Comparison of ENCODE assay signal across 17 mouse cellular contexts in the genomic region with DNA sequence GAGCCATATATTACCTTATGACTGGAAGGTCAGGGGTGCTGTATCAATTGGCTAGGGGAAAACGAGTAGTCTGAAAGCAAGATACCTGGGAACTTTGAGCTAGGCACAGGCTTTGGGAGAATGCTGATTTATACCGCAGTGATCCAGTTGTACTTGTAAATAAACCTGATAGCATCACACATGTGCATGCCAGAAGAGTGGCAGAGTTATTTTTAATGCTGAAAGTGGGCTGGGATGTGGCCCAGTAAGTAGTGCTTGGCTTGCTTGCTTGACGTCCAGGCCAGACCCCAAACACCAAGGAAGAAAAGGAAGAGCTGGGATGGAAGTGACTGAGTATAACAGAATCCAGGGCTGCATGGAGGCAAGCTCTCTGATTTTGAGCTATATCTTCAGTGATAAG. TPM values are rescaled to one million over a fixed set of nuclear protein-coding genes. Genes with fewer than 3 reads are reported as not detected.
A peak's percentile ranks its signal among the peaks of the same experiment; 100 is the strongest.
DNase-seq lines count a peak whose midpoint lies in the region; ATAC-seq and TF ChIP-seq lines count a peak whose summit lies in the region.
"Had no signal": no experiment of that assay in that cellular context is flagged by ENCODE, and none has a peak within 500 bp of the region (broad histone marks: within the 10 kb centered on the region; RNA-seq: fewer than 3 reads in every experiment).

No protein-coding gene starts in this region.

- no peak overlapping the region for H3K4me2 ChIP-seq in heart, embryonic 15.5 days
- H3K4me2 ChIP-seq: forebrain, embryonic 13.5 days; hindbrain, embryonic 14.5 days; intestine, embryonic 15.5 days had no signal

- no peak overlapping the region for H3K9ac ChIP-seq in heart, adult 2 months (ENCODE audit: low read depth, low read length)
- no peak overlapping the region for H3K9ac ChIP-seq in heart, embryonic 15.5 days
- H3K9ac ChIP-seq: forebrain, embryonic 13.5 days; forebrain, postnatal 0 days; hindbrain, embryonic 14.5 days; intestine, embryonic 15.5 days had no signal

- peak; percentile 71 for DNase-seq in gastrocnemius, adult 18-20 months (ENCODE audit: low spot score)
- DNase-seq in gastrocnemius, postnatal 36 days: no peak
- peak; percentile 19 to 27 for DNase-seq in heart, adult 2 months
- DNase-seq in heart, postnatal 36 days: no peak
- no peak for DNase-seq in heart, postnatal 25 days (ENCODE audit: low spot score)
- no peak for DNase-seq in kidney, postnatal 25 days
- DNase-seq: adrenal gland, postnatal 10 days; cerebellum, adult 11-12 months; cerebellum, adult 9-11 months; forebrain, postnatal 0 days; kidney, adult 18-20 months had no signal

- TF ChIP-seq EP300 in heart, adult 2 months (IDR thresholded peaks at IDR 0.05; ENCODE audit: insufficient read depth, low read depth, low read length): no peak

- no peaks in the 10 kb centered on the region for H3K27me3 ChIP-seq in heart, adult 2 months (ENCODE audit: control insufficient read depth, insufficient read depth, low read length)
- no peaks in the 10 kb centered on the region for H3K27me3 ChIP-seq in heart, embryonic 15.5 days
- H3K27me3 ChIP-seq: forebrain, embryonic 13.5 days; intestine, embryonic 15.5 days had no signal

- H3K4me3 ChIP-seq in heart, adult 2 months: no peak overlapping the region
- H3K4me3 ChIP-seq in heart, embryonic 15.5 days: no peak overlapping the region
- H3K4me3 ChIP-seq: embryonic facial prominence, embryonic 10.5 days; forebrain, embryonic 13.5 days; hindbrain, embryonic 10.5 days; intestine, embryonic 15.5 days had no signal

- ATAC-seq in heart, embryonic 15.5 days (replicated peaks; ENCODE audit: insufficient number of reproducible peaks, insufficient read depth, low FRiP score, low read depth): no peak
- ATAC-seq: forebrain, embryonic 13.5 days; forebrain, postnatal 0 days; intestine, embryonic 15.5 days had no signal

- WGBS in heart, adult 2 months: 27% methylated on average over 3 of the region's 3 CpGs
- WGBS in heart, embryonic 15.5 days: 30% methylated on average over 3 of the region's 3 CpGs

- H3K4me1 ChIP-seq in heart, adult 2 months (ENCODE audit: control insufficient read depth, insufficient read depth, low read length): peaks cover 32% of the 10 kb centered on the region
- peaks cover 57% of the 10 kb centered on the region for H3K4me1 ChIP-seq in heart, embryonic 15.5 days (replicated peaks)

- peaks cover 15% of the 10 kb centered on the region for H3K79me2 ChIP-seq in heart, adult 2 months (replicated peaks; ENCODE audit: control insufficient read depth, insufficient read depth, low read length)

- intact Hi-C loops in gastrocnemius, postnatal 36 days (cut with DNase I): no loop called here
- intact Hi-C loops in heart, adult 2 months (cut with DNase I): no loop called here
- intact Hi-C loops in heart, postnatal 36 days (cut with DNase I): loop anchor here (2.0 to 10.0 kb wide), 2 partner anchors 59 to 357 kb away; a partner anchor contains a TSS
- intact Hi-C loops in heart, postnatal 25 days (cut with DNase I): no loop called here

- H3K27ac ChIP-seq in heart, adult 2 months: peak overlapping the region; percentile 61
- peak overlapping the region; percentile 26 for H3K27ac ChIP-seq in heart, embryonic 15.5 days
- H3K27ac ChIP-seq: embryonic facial prominence, embryonic 10.5 days; forebrain, embryonic 13.5 days; hindbrain, embryonic 10.5 days; hindbrain, embryonic 14.5 days; intestine, embryonic 15.5 days had no signal

- H3K9me3 ChIP-seq in heart, embryonic 15.5 days (replicated peaks): no peaks in the 10 kb centered on the region
- H3K9me3 ChIP-seq: embryonic facial prominence, embryonic 10.5 days; forebrain, embryonic 13.5 days; hindbrain, embryonic 10.5 days; intestine, embryonic 15.5 days had no signal

- no peak for TF ChIP-seq POLR2A in heart, adult 2 months (IDR thresholded peaks at IDR 0.05; ENCODE audit: insufficient read depth, low read depth, low read length)

- TF ChIP-seq CTCF in heart, adult 2 months (IDR thresholded peaks at IDR 0.05): no peak

- H3K36me3 ChIP-seq in heart, adult 2 months (ENCODE audit: control insufficient read depth, insufficient read depth, low read length): peaks cover 37% of the 10 kb centered on the region
- no peaks in the 10 kb centered on the region for H3K36me3 ChIP-seq in heart, embryonic 15.5 days
- H3K36me3 ChIP-seq: embryonic facial prominence, embryonic 10.5 days; intestine, embryonic 15.5 days had no signal

RNA-seq across cellular contexts. Expression of a gene that starts 59.0 kb away (rescaled TPM):
- total RNA-seq in gastrocnemius, adult 18-20 months (2021): 10 to 100 TPM; 55.5 to 66.3 TPM
- total RNA-seq in gastrocnemius, postnatal 36 days (2021): 10 to 100 TPM; 51.0 to 52.6 TPM
- 10 to 100 TPM; 47.8 to 58.7 TPM for total RNA-seq in heart, adult 2 months (2021)
- 27.3 and 53.7 TPM in 2 replicates for polyA plus RNA-seq in heart, adult 2 months (2012; rRNA removed)
- total RNA-seq in heart, postnatal 36 days (2021): 10 to 100 TPM; 49.5 to 51.3 TPM
- 58.8 and 66.8 TPM in 2 replicates for polyA plus RNA-seq in heart, embryonic 15.5 days (2015; fragmentation: Nextera tagmentation; extraction: Ambion mirVana)
- 10 to 100 TPM; 50.1 to 51.0 TPM for total RNA-seq in heart, postnatal 25 days (2021)

Comparison
In these comparisons a context has a peak if more than half of its experiments do, and no peak if none do; other contexts are left out.
1. DNase-seq: peak in gastrocnemius, adult 18-20 months (single experiment) and heart, adult 2 months (2 of 2); none in gastrocnemius, postnatal 36 days (0 of 2), heart, postnatal 36 days (0 of 2), heart, postnatal 25 days (single experiment) and kidney, postnatal 25 days (0 of 2).